Mouse (Mus musculus) liver, embryonic 11.5 days (tissue): Measurements from ENCODE around the gene Pacs2. TPM values are rescaled to one million over a fixed set of nuclear protein-coding genes. Genes with fewer than 3 reads are reported as not detected.

Experiments used
- ATAC-seq: fragments of 200-750 bp; cut with Nextera tagmentation; replicated peaks from 2 replicates; pipeline ENCODE4 v1.8.0; 2017; ENCODE audit warnings: moderate number of reproducible peaks, mild to moderate bottlenecking, moderate TSS enrichment, moderate library complexity; ENCODE audit not compliant: low FRiP score
- DNase-seq: peaks from one replicate; pipeline ENCODE4 v3.0.0-alpha.2; 2017; ENCODE audit warnings: low spot score
- H3K27ac ChIP-seq: fragments of 300-500 bp; sonication (generic); 2 replicates; pipeline ENCODE4 v1.5.1; 2014; ENCODE audit warnings: mild to moderate bottlenecking, low read depth, low read length, control low read depth
- H3K27me3 ChIP-seq: fragments of 300-500 bp; sonication (generic); replicated peaks from 2 replicates; pipeline ENCODE4 v1.6.1; 2014; ENCODE audit warnings: low read length, mixed read lengths; ENCODE audit not compliant: control insufficient read depth, insufficient read depth
- H3K36me3 ChIP-seq: fragments of 300-500 bp; sonication (generic); 2 replicates; pipeline ENCODE4 v1.6.1; 2014; ENCODE audit warnings: mild to moderate bottlenecking, low read length, moderate library complexity, mixed read lengths; ENCODE audit not compliant: control insufficient read depth, insufficient read depth
- H3K4me1 ChIP-seq: fragments of 300-500 bp; sonication (generic); replicated peaks from 2 replicates; pipeline ENCODE4 v1.6.1; 2014; ENCODE audit warnings: low read length, mixed read lengths; ENCODE audit not compliant: control insufficient read depth, insufficient read depth
- H3K4me2 ChIP-seq: fragments of 300-500 bp; sonication (generic); 2 replicates; pipeline ENCODE4 v1.6.1; 2014; ENCODE audit warnings: mild to moderate bottlenecking, control low read depth, moderate library complexity
- H3K4me3 ChIP-seq: fragments of 300-500 bp; sonication (generic); 2 replicates; pipeline ENCODE4 v1.5.1; 2014; ENCODE audit warnings: low read depth, low read length, control low read depth
- H3K9ac ChIP-seq: fragments of 300-500 bp; sonication (generic); 2 replicates; pipeline ENCODE4 v1.6.1; 2014; ENCODE audit warnings: low read depth, low read length, control low read depth
- H3K9me3 ChIP-seq: fragments of 300-500 bp; sonication (generic); 2 replicates; pipeline ENCODE4 v1.6.1; 2016; ENCODE audit warnings: low read length, inconsistent platforms, mixed read lengths; ENCODE audit not compliant: control insufficient read depth
- WGBS: fragments of 180-500 bp; shearing (Covaris S2); extraction: QIAGEN DNeasy Blood & Tissue Kit; methylation state at CpG from one replicate; pipeline ENCODE4 v1.1.7; 2014; 5-methylcytosine and 5-hydroxymethylcytosine counted together
- polyA plus RNA-seq: library from polyadenylated mRNA; unstranded; fragments of >200 nt; fragmentation: Nextera tagmentation; extraction: Ambion mirVana; gene quantifications from 2 replicates; pipeline ENCODE4 v1.2.1, GENCODE M21; 2014

Gene Pacs2
- polyA plus RNA-seq, 1 experiment from 2014 or later, result 11.9 TPM

- H3K4me3 ChIP-seq, result no peak overlapping the region
- peaks cover 25% of the 10 kb centered on the region for H3K36me3 ChIP-seq
- no peak overlapping the region for H3K9ac ChIP-seq
- H3K4me2 ChIP-seq, result 0 out of 2 replicates have a peak overlapping the region, but pooled peaks have one; percentile 16
- H3K27ac ChIP-seq, result no peak overlapping the region
- 82% methylated on average over 5 of the region's 5 CpGs for WGBS
- ATAC-seq (peak; percentile 83), DNase-seq (no peak)
- H3K4me1 ChIP-seq, result peaks cover 10% of the 10 kb centered on the region
- H3K27me3 ChIP-seq, result no peaks in the 10 kb centered on the region
- H3K9me3 ChIP-seq, result no peaks in the 10 kb centered on the region
Measured at GRCm38 (mm10) chr12:113060178-113060577, 45.9 kb downstream of the Pacs2 start.

DNA sequence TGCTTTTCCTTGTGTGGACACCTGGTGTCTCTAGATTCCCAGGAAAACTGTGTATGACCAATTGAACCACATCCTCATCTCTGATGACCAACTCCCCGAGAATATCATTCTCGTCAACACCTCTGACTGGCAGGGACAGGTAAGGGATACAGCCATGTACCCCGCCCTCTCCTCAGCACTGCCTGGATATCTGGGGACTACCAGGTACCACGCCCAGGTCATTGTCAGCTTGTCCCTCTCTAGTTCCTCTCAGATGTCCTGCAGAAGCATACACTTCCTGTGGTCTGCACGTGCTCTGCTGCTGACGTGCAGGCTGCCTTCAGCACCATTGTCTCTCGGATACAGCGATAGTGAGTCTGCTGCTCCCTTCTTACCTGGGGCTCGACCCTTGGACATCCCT, 47.3 kb downstream of the Pacs2 start:
- ATAC-seq (no peak), DNase-seq (no peak)
- no peak overlapping the region for H3K4me3 ChIP-seq
- peaks cover 10% of the 10 kb centered on the region for H3K4me1 ChIP-seq
- no peak overlapping the region for H3K9ac ChIP-seq
- peaks cover 27% of the 10 kb centered on the region for H3K36me3 ChIP-seq
- WGBS, result 80% methylated on average over 9 of the region's 9 CpGs
- H3K27me3 ChIP-seq, result no peaks in the 10 kb centered on the region
- H3K9me3 ChIP-seq, result no peaks in the 10 kb centered on the region
- H3K4me2 ChIP-seq, result no peak overlapping the region
- H3K27ac ChIP-seq, result no peak overlapping the region

DNA sequence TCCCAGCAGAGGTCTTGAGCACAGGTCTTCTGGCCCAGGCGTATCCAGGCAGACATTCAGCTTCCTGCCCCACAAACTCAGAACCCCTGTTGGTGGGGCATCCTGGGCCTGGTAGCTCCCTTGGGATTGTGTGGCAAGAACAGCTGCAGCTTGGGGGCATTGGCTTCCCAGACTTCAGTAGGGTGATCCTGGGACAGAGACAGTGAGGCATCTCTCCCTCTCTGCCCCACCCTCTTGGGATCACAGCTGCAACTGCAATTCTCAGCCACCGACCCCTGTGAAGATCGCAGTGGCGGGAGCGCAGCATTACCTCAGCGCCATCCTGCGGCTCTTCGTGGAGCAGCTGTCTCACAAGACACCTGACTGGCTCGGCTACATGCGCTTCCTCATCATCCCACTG, 47.9 kb downstream of the Pacs2 start:
- Histone ChIP-seq H3K4me1 (peaks cover 10% of the 10 kb centered on the region), H3K4me3 (no peak overlapping the region), H3K9me3 (no peaks in the 10 kb centered on the region), H3K27ac (no peak overlapping the region), H3K27me3 (no peaks in the 10 kb centered on the region), H3K4me2 (no peak overlapping the region), H3K9ac (no peak overlapping the region), H3K36me3 (peaks cover 27% of the 10 kb centered on the region)
- 90% methylated on average over 10 of the region's 10 CpGs for WGBS
- DNase-seq (no peak), ATAC-seq (no peak)

DNA sequence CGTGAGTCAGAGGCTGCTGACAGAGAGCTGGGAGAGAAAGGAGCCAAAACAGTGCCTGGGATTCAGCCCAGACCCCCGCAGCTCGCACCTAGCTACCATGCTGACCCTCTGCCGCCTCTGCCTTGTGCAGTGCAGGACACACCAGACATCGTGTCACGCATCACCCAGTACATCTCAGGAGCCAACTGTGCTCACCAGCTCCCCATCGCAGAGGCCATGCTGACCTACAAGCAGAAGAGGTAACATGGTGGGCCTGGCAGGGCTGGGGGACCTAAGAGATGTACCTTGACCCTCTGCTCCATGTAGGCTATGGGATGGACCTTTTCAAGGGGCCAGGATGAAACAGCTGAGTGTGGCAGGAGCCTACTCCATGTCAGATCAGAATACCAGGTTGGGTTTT, 49.4 kb downstream of the Pacs2 start:
- Histone ChIP-seq H3K9me3 (no peaks in the 10 kb centered on the region), H3K4me1 (peaks cover 10% of the 10 kb centered on the region), H3K27me3 (no peaks in the 10 kb centered on the region), H3K9ac (no peak overlapping the region), H3K36me3 (peaks cover 22% of the 10 kb centered on the region), H3K4me2 (no peak overlapping the region), H3K4me3 (no peak overlapping the region), H3K27ac (no peak overlapping the region)
- no peak for DNase-seq
- ATAC-seq, result no peak
- 93% methylated on average over 7 of the region's 7 CpGs for WGBS

DNA sequence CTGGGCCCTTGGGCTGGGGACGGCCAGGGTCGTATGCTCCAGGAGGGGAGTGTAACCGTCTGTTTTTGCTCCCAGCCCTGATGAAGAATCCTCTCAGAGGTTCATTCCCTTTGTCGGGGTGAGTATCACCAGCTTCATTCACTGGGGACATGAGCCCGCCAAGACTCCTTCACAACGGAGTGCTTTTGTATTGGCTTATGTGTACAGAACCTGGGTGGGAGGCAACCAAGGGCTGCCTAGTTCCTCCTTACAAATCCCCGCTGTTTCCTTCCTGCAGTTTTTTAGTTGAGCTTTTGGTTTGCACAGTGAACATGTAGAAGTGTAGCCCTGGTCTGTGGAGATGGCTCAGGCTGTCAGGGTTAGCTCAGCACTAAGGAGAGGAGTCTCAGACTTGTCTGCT, 53.7 kb downstream of the Pacs2 start:
- Histone ChIP-seq H3K9me3 (no peaks in the 10 kb centered on the region), H3K4me2 (no peak overlapping the region), H3K27me3 (no peaks in the 10 kb centered on the region), H3K4me3 (no peak overlapping the region), H3K36me3 (peaks cover 13% of the 10 kb centered on the region), H3K4me1 (no peaks in the 10 kb centered on the region), H3K27ac (no peak overlapping the region), H3K9ac (no peak overlapping the region)
- ATAC-seq, result no peak
- no peak for DNase-seq
- WGBS, result 87% methylated on average over 7 of the region's 7 CpGs

DNA sequence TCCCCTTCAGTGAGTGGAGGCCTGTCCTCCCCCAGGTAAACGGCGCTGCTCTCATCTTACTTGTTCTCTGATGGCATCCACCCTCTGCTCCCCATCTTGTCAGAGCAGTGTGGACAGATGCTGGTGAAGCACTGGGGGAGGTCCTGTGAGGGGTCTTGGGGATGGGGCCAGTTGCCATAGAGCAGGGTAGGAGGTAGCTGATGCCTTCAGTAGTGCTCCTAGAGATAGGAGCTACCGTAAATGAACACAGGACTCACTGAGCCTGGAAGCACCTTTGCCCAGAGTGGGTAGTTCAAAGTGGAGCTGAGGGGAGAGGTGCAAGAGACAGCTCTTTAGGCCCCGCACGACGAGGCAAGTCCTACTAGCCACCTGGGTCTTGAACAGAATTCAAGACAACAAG, 55.1 kb downstream of the Pacs2 start:
- no peak overlapping the region for H3K9ac ChIP-seq
- ATAC-seq (no peak), DNase-seq (no peak)
- H3K4me2 ChIP-seq, result no peak overlapping the region
- no peaks in the 10 kb centered on the region for H3K9me3 ChIP-seq
- H3K4me1 ChIP-seq, result peaks cover 7% of the 10 kb centered on the region
- peaks cover 13% of the 10 kb centered on the region for H3K36me3 ChIP-seq
- WGBS, result 87% methylated on average over 6 of the region's 6 CpGs
- no peak overlapping the region for H3K4me3 ChIP-seq
- no peaks in the 10 kb centered on the region for H3K27me3 ChIP-seq
- H3K27ac ChIP-seq, result no peak overlapping the region

- Histone ChIP-seq H3K4me2 (no peak overlapping the region), H3K9me3 (no peaks in the 10 kb centered on the region), H3K36me3 (peaks cover 11% of the 10 kb centered on the region), H3K4me3 (no peak overlapping the region), H3K4me1 (peaks cover 18% of the 10 kb centered on the region), H3K27me3 (no peaks in the 10 kb centered on the region), H3K27ac (no peak overlapping the region), H3K9ac (no peak overlapping the region)
- ATAC-seq, result no peak
- WGBS, result 82% methylated on average over 6 of the region's 6 CpGs
- DNase-seq, result no peak
Measured at GRCm38 (mm10) chr12:113071321-113071720, 57.0 kb downstream of the Pacs2 start.

DNA sequence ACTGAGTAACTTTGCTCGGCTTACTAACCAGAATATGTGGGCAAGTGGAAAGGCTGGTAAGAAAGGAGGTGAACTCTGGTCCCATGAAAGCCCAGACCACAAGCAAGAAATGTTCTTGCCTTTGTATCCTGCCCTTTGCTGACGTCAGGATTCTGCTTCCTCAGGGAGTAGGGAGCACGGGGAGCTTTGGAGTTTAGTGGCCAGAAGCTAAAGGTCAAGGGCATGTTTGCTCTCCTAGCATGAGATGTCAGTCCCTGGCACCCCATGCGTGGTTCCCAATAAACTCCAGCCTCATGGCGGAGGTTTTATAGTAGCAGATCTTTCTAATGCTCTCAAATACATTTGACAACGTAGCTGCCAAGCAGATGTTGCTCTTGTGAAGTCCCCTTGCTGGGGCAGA, 57.5 kb downstream of the Pacs2 start:
- H3K4me2 ChIP-seq, result no peak overlapping the region
- ATAC-seq (no peak), DNase-seq (no peak)
- no peaks in the 10 kb centered on the region for H3K27me3 ChIP-seq
- H3K36me3 ChIP-seq, result peaks cover 11% of the 10 kb centered on the region
- no peaks in the 10 kb centered on the region for H3K9me3 ChIP-seq
- peaks cover 18% of the 10 kb centered on the region for H3K4me1 ChIP-seq
- H3K9ac ChIP-seq, result no peak overlapping the region
- 72% methylated on average over 6 of the region's 6 CpGs for WGBS
- no peak overlapping the region for H3K4me3 ChIP-seq
- no peak overlapping the region for H3K27ac ChIP-seq

- peaks cover 18% of the 10 kb centered on the region for H3K4me1 ChIP-seq
- H3K27ac ChIP-seq, result no peak overlapping the region
- peak overlapping the region; percentile 55 for H3K9ac ChIP-seq
- ATAC-seq (peak; percentile 44), DNase-seq (peak; percentile 55)
- 15% methylated on average over 15 of the region's 15 CpGs for WGBS
- no peaks in the 10 kb centered on the region for H3K27me3 ChIP-seq
- H3K36me3 ChIP-seq, result peaks cover 11% of the 10 kb centered on the region
- no peaks in the 10 kb centered on the region for H3K9me3 ChIP-seq
- peak overlapping the region; percentile 54 for H3K4me3 ChIP-seq
- H3K4me2 ChIP-seq, result peak overlapping the region; percentile 93
Measured at GRCm38 (mm10) chr12:113073420-113074328, 59.4 kb downstream of the Pacs2 start.
